Mouse (Mus musculus) kidney, postnatal 0 days (tissue): ENCODE data around the gene Lamb3. TPM values are rescaled to one million over a fixed set of nuclear protein-coding genes. Genes with fewer than 3 reads are reported as not detected.

Experiments
- ATAC-seq: fragments of 200-750 bp; cut with Nextera tagmentation; replicated peaks from 2 replicates; pipeline ENCODE4 v1.8.0; 2017; ENCODE audit warnings: low read depth, moderate number of reproducible peaks, moderate TSS enrichment, moderate library complexity; ENCODE audit not compliant: low FRiP score
- DNase-seq: peaks from one replicate; pipeline ENCODE4 v3.0.0-alpha.2; 2016; ENCODE audit warnings: low spot score
- H3K27ac ChIP-seq: fragments of 300-500 bp; sonication (generic); 2 replicates; pipeline ENCODE4 v1.5.1; 2014; ENCODE audit warnings: mild to moderate bottlenecking
- H3K27me3 ChIP-seq: fragments of 300-500 bp; sonication (generic); 2 replicates; pipeline ENCODE4 v1.6.1; 2014; ENCODE audit warnings: low read length, mixed read lengths; ENCODE audit not compliant: insufficient read depth
- H3K36me3 ChIP-seq: fragments of 300-500 bp; sonication (generic); 2 replicates; pipeline ENCODE4 v1.6.1; 2014; ENCODE audit warnings: low read length, mixed read lengths; ENCODE audit not compliant: insufficient read depth
- H3K4me1 ChIP-seq: fragments of 300-500 bp; sonication (generic); replicated peaks from 2 replicates; pipeline ENCODE4 v1.6.1; 2014; ENCODE audit warnings: antibody characterized with exemption, low read length, mixed read lengths; ENCODE audit not compliant: insufficient read depth
- H3K4me2 ChIP-seq: fragments of 300-500 bp; sonication (generic); 2 replicates; pipeline ENCODE4 v1.6.1; 2014; ENCODE audit warnings: mild to moderate bottlenecking, low read length, moderate library complexity, mixed read lengths
- H3K4me3 ChIP-seq: fragments of 300-500 bp; sonication (generic); replicated peaks from 2 replicates; pipeline ENCODE4 v1.5.1; 2014; ENCODE audit warnings: low read depth, low read length
- H3K9ac ChIP-seq: fragments of 300-500 bp; sonication (generic); 2 replicates; pipeline ENCODE4 v1.6.1; 2014; ENCODE audit warnings: low read depth, low read length
- H3K9me3 ChIP-seq: fragments of 300-500 bp; sonication (generic); replicated peaks from 2 replicates; pipeline ENCODE4 v1.6.1; 2016; ENCODE audit warnings: low read length, inconsistent platforms, mixed read lengths
- CTCF ChIP-seq: IDR thresholded peaks from 2 replicates; pipeline ENCODE4 v1.5.1; 2016; ENCODE audit warnings: antibody characterized with exemption, low read depth, mild to moderate bottlenecking, moderate library complexity
- WGBS: fragments of 180-500 bp; shearing (Covaris S2); extraction: QIAGEN DNeasy Blood & Tissue Kit; methylation state at CpG from one replicate; pipeline ENCODE4 v1.1.7; 2014; 5-methylcytosine and 5-hydroxymethylcytosine counted together
- polyA plus RNA-seq: library from polyadenylated mRNA; unstranded; fragments of >200 nt; fragmentation: Nextera tagmentation; extraction: Ambion mirVana; gene quantifications from 2 replicates; pipeline ENCODE4 v1.2.1, GENCODE M21; 2015

The Lamb3 gene
- polyA plus RNA-seq, 1 experiment from 2014 or later, result 1.9 TPM

DNA sequence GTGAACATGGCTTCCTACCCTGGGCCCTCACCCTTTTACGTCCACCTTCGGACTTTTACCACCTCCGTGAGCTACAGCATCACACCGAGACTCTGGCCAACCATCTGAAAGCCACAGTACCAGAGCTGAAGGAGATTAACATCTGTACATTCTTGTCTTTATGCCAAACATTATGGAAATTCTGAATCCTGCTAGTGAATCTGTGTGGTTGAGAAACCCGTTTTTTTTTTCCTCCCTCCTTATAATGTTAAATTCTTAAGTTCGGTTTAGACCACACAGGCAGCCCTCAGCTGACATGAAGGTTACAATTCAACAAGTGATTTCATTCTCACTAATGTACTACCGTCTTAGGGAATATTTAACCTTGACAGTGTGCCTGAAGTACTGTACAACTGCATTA lies 27.4 kb downstream of the Lamb3 start:
- DNase-seq, result peak; percentile 65
- no peak overlapping the region for H3K9ac ChIP-seq

DNA sequence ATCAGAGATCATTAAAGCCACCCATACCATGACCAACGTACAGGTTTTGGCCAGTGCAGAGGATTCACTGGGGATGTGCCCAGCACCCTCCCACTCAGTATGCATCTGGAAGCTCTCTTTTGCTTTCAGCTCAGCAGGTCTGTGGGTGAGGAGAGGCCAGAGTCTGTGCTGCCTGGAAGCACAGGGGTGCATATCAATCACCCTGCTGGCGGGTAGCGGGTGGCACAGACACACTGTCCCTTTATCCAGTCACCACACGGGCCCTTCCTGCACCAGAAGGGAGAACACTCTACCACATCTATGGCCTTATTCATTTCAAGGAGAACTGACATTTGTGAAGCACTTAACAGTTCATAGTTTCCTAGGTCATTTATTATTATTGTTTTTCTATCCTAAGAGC lies 30.9 kb downstream of the Lamb3 start:
- Histone ChIP-seq H3K4me1 (peaks cover 6% of the 10 kb centered on the region; the same call in 1 of the 2 replicates), H3K4me3 (no peak overlapping the region), H3K4me2 (no peak overlapping the region), H3K9ac (no peak overlapping the region), H3K9me3 (no peaks in the 10 kb centered on the region), H3K36me3 (no peaks in the 10 kb centered on the region), H3K27ac (no peak overlapping the region), H3K27me3 (no peaks in the 10 kb centered on the region)
- DNase-seq (no peak), ATAC-seq (no peak)
- 37% methylated on average over 4 of the region's 4 CpGs for WGBS
- no peak for TF ChIP-seq CTCF

More for the DNA sequence above, 27.4 kb downstream of the Lamb3 start:
- Histone ChIP-seq H3K4me1 (0 out of 2 replicates have a peak, but pooled peaks cover 11% of the 10 kb centered on the region), H3K36me3 (no peaks in the 10 kb centered on the region), H3K27me3 (no peaks in the 10 kb centered on the region), H3K27ac (peak overlapping the region; percentile 66), H3K4me2 (no peak overlapping the region), H3K4me3 (no peak overlapping the region), H3K9me3 (no peaks in the 10 kb centered on the region)
- no peak for TF ChIP-seq CTCF
- WGBS, result 50% methylated on average over 7 of the region's 7 CpGs
- peak; percentile 68; the same call in 1 of the 2 replicates for ATAC-seq

DNA sequence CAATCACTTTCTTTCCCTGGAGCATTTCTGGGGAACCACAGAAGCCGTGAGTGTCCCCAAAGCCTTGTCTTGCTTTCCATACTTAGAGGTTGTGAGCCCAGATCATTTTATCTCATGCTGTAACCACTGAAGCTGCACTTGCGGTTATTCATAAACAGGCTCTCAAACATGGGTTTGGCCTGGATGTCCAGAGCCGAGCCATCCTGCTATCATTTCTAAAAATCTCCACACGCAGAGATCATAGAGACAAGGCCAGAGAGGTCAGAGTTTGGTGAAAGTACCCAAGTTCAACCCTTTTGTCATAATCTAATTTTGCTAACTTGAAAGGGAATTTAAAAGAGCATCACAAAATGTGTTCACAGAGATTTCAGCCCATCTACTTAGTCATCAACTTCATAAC lies 33.9 kb downstream of the Lamb3 start:
- H3K27me3 ChIP-seq, result no peaks in the 10 kb centered on the region
- no peaks in the 10 kb centered on the region for H3K36me3 ChIP-seq
- H3K9ac ChIP-seq, result no peak overlapping the region
- no peak overlapping the region for H3K4me3 ChIP-seq
- no peaks in the 10 kb centered on the region; the same call in 1 of the 2 replicates for H3K4me1 ChIP-seq
- no peak for TF ChIP-seq CTCF
- H3K27ac ChIP-seq, result no peak overlapping the region
- no peak for ATAC-seq
- 76% methylated on average over 4 of the region's 4 CpGs for WGBS
- no peaks in the 10 kb centered on the region for H3K9me3 ChIP-seq
- no peak for DNase-seq
- no peak overlapping the region for H3K4me2 ChIP-seq

DNA sequence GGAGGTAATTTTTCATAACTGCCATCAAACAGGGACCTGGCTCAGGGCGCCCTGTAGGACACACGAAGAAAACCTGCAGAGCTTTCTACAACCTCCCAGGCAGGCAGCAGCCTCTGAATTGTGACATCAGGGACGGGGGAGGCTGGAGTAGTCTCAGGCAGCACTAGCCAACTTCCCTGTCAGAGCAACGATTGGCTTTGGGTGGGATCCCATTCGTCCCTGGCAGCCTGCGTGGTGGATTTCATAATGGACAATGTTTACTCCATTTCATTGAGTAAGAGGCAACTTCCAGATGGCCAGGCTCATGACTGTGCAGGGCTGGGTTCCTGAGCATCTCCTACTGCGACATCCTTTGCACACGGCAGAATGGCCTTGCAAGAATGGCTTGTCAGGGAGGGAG lies 34.7 kb downstream of the Lamb3 start:
- H3K9me3 ChIP-seq, result no peaks in the 10 kb centered on the region
- DNase-seq, result no peak
- no peak overlapping the region for H3K9ac ChIP-seq
- no peaks in the 10 kb centered on the region for H3K27me3 ChIP-seq
- H3K4me1 ChIP-seq, result no peaks in the 10 kb centered on the region; the same call in 1 of the 2 replicates
- H3K4me3 ChIP-seq, result no peak overlapping the region
- ATAC-seq, result no peak
- H3K27ac ChIP-seq, result no peak overlapping the region
- H3K4me2 ChIP-seq, result no peak overlapping the region
- H3K36me3 ChIP-seq, result no peaks in the 10 kb centered on the region
- 60% methylated on average over 8 of the region's 8 CpGs for WGBS
- no peak for TF ChIP-seq CTCF

DNA sequence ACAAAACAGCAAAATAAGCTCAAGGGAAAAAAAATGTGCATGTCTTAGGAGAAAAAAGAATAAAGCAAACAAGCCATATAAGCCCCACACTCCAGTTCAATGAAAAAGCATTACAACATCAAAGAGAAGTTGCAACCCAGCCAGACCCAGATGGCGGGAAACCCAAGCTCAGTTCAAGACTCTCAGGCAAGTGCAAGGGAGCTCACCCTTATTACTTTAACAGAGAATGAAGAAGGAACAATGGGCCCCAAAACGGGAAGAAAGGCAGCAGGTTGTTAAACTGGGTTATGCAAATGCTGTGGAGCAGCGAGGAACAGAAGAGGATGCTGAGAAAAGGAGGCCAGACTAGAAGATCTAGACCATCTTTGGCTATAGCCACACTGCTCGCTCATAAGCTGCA lies 35.4 kb downstream of the Lamb3 start:
- no peak for ATAC-seq

DNA sequence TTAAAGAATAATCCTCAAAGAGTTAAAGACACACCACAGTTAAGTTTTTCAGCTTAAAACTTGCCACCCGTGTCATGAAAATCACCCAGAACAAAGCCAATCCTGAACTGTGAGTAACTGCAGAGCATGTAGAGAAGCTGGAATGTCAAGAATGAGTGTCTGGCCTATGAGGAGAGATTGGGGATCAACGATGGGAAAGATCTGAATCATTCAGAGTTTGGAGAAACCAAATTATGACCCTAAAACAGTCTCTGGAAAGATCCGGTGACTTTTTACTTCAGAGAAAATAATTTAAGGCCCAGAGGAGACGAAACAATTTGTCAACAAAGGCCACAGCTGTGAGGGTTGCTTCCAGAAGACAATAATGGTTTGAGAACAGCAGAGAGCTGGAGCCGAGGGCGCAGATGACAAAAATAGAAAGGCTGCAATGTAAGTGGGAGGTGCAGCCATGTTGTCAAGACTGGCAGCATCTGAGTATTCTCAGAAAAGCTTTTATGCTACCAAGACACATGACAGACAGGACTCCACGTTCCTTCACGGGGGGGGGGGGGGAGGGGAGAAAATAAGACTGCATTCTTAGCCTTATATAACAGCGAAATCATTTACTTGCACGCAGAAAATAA lies 36.2 kb downstream of the Lamb3 start:
- Histone ChIP-seq H3K4me3 (no peak overlapping the region), H3K9me3 (no peaks in the 10 kb centered on the region), H3K4me1 (no peaks in the 10 kb centered on the region; the same call in 1 of the 2 replicates), H3K36me3 (no peaks in the 10 kb centered on the region), H3K9ac (no peak overlapping the region), H3K27ac (no peak overlapping the region; the same call in 1 of the 2 replicates), H3K4me2 (no peak overlapping the region), H3K27me3 (no peaks in the 10 kb centered on the region)
- peak; percentile 71 for DNase-seq
- TF ChIP-seq CTCF, result no peak
- ATAC-seq, result no peak
- WGBS, result 48% methylated on average over 10 of the region's 10 CpGs

More for the DNA sequence above, 35.4 kb downstream of the Lamb3 start:
- H3K27ac ChIP-seq, result no peak overlapping the region
- no peaks in the 10 kb centered on the region; the same call in 1 of the 2 replicates for H3K4me1 ChIP-seq
- no peak for DNase-seq
- no peak for TF ChIP-seq CTCF
- H3K4me2 ChIP-seq, result no peak overlapping the region
- no peak overlapping the region for H3K4me3 ChIP-seq
- no peaks in the 10 kb centered on the region for H3K27me3 ChIP-seq
- H3K9ac ChIP-seq, result no peak overlapping the region
- WGBS, result 61% methylated on average over 4 of the region's 4 CpGs
- H3K9me3 ChIP-seq, result no peaks in the 10 kb centered on the region
- no peaks in the 10 kb centered on the region for H3K36me3 ChIP-seq
